Mouse (Mus musculus) adipocyte (in vitro differentiated cells): ENCODE measurements at regions not wholly inside any gene's neighbourhood (a gene's known extent, or its start where the extent isn't known, plus 50 kb on each side); places are given as distances from the start of the nearest gene placed in this dataset.

Source experiments
- DNase-seq: peaks from one replicate; pipeline ENCODE4 v3.0.0-alpha.2; 2016; ENCODE audit warnings: low spot score

DNA sequence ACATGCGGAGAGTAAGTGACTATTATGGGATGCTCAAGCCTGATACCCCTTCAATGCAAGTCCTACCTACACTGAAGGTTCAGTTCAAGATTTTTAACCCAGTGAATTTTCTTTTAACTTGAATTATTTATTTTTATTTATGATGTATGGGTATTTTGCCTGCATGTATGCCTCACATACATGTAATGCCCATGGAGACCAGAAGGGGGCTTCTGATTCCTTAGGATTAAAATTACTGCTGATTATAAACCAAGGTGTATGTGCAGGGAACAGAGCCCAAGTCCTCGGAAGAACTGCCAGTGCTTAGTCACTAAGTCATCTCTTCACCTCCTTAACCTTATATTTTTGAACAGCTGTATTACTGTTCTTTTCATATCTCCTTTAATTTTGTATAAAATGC, 1431.3 kb downstream of the Gsdmc2 start:
- no peak for DNase-seq

- no peak for DNase-seq
Measured at GRCm38 (mm10) chr15:62402142-62402541, 1442.8 kb downstream of the Gsdmc2 start.

- no peak for DNase-seq
Measured at GRCm38 (mm10) chr15:62400984-62401609, 1443.9 kb downstream of the Gsdmc2 start.

- DNase-seq: no peak
Measured at GRCm38 (mm10) chr15:62399381-62399780, 1445.6 kb downstream of the Gsdmc2 start.

GRCm38 (mm10) chr15:62397009-62397408, 1448.0 kb downstream of the Gsdmc2 start:
- no peak for DNase-seq

DNA sequence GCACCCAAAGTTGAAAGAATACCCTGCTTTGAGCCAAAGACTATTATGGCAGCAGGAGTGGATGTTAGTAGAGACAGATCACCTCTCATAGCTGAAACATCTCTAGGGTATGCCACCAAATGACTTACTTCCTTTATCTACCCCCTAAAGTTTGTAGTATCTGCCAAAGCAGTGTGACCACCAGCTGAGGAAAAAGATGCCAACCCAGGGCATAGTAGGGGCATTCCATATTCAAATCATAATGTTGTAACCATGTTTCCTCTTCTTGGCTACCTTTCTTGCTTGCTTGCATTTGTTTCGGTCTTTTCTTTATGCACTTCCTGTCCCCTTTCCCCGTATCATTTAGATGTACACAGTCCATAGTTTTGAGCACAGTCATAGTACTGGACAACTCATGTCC, 1449.6 kb downstream of the Gsdmc2 start:
- DNase-seq: no peak

GRCm38 (mm10) chr15:62393416-62393815, 1451.6 kb downstream of the Gsdmc2 start:
- no peak for DNase-seq

GRCm38 (mm10) chr15:62392839-62393238, 1452.1 kb downstream of the Gsdmc2 start:
- no peak for DNase-seq

DNA sequence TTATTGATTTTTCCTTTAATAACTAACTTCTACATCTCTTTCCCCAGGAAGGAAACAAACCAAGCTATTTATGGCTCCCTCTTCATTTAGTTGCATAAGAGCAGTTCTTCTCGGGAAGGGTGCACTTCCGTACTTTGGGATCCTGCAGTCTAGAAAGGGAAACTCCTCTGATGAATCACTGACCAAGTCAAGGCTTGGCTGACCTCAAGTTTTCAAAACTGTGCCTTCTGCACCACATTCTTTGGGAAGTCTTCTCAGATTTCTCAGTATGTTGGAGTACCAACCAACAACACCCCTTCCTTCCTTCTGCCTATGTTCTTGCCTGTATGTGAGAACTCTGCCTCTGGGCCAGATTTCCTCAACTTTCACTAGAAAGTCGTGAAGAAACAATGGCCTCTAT, 1452.6 kb downstream of the Gsdmc2 start:
- DNase-seq: peak; percentile 90

GRCm38 (mm10) chr15:62389431-62390105, 1455.4 kb downstream of the Gsdmc2 start:
- DNase-seq: peak; percentile 25

GRCm38 (mm10) chr15:62382233-62382632, 1459.4 kb upstream of the A1bg start:
- no peak for DNase-seq

DNA sequence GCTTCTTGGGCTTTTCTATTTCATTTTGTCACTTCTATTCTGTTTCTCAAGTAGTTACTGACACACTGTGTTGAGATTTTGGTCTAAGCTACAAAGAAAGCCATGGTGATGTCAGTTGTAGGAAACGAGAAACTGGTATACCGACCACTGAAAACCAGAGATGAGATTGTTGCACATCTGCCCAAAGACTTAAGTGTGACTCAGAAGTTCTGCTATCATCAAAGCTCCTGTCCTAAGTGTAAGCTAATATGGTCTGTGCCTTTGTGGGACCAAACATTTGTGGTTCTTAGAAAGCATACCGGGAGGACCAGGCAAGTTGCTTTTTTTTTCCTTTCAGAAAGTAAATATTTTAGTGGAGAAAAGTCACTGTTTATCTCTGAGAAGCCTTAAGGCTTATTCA, 1451.8 kb upstream of the A1bg start:
- DNase-seq: no peak

- no peak for DNase-seq
Measured at GRCm38 (mm10) chr15:62361171-62361570, 1438.4 kb upstream of the A1bg start.

- DNase-seq: no peak
Measured at GRCm38 (mm10) chr15:62358338-62359239, 1435.8 kb upstream of the A1bg start.

DNA sequence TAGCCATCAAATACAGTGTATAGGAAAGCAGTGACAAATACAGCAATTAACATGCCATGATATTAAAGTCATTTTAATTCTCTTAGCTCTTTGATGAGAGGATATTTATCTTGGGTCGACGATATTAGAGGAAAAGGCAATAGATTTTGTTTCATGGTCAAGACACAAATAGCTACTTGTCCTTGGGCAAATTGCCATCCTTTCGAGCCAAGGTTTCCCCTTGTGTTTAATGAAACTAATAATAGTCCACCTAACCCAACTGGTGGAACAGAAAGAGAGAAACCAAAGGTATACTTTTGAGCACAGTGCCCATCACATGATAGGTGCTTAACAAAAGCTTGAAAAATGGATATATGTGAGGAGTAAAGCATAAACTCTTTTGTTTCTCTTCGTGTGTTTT, 1431.0 kb upstream of the A1bg start:
- DNase-seq: no peak

- DNase-seq: no peak
Measured at GRCm38 (mm10) chr15:62350862-62351757, 1428.3 kb upstream of the A1bg start.

DNA sequence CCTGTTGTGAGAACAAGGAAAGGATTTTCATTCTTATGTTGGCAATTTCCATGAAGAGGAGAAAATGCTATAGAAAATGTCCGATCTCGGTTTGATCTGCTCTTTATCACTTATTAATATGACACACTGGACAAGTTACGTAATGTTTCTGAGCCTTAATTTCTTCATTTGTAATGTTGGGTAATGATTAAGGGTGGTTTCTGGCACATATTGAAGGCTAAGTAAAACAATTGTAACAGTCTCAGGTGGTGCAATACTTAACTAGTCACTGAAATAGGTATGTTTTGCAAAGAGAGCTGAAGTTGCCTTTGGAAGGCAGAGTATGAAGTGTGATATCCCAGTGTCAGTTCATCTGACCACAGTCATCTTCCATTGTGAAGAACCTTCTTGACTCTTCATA, 1427.2 kb upstream of the A1bg start:
- DNase-seq: no peak

GRCm38 (mm10) chr15:62348956-62349355, 1426.1 kb upstream of the A1bg start:
- no peak for DNase-seq

GRCm38 (mm10) chr15:62347697-62348096, 1424.9 kb upstream of the A1bg start:
- DNase-seq: no peak

- no peak for DNase-seq
Measured at GRCm38 (mm10) chr15:62345893-62346292, 1423.1 kb upstream of the A1bg start.

DNA sequence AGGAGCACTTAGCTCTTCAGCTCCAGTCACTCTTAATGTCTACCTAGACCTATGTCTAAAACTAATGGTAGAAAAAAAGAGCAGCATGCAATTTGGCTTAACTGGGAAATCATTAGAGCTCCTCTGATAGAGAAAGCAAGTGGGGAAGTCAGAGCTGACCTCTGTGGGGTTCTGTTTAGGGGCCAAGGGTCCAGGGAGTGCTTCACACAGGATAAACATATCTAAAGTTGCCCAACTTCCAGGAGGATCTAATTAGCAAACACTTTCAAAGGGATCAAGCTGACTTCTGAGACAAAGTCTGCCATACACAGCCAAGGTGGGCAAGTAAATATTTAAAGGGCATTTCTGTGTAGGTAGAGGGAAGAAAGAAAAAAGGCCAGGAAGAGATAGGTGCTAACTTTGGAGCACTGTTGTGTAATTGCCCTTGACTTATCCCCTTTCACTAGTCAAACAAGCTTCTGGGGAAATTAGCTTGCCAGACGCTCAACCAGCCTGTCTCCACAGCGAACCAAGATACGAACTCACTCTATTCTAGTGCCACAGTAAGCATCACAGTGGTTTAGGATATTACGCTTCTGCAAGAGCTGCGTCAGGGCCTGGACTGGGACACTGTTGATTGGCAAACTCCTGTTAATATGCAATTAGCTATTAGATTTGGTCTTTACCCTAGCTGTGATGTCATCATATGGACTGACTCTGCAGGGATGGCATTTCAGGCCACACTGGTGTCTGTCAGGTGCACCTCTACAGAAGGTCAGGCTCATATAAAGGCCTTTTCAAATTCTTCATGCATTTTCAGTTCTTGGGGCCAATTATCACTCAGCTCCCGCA, 1413.9 kb upstream of the A1bg start:
- no peak for DNase-seq
